Mouse (Mus musculus): ENCODE results near the gene 6430548M08Rik.

- TF ChIP-seq CTCF (conservative IDR thresholded peaks at IDR 0.05; ENCODE audit: low read length), result no peak
- no peak for TF ChIP-seq NANOG (IDR thresholded peaks at IDR 0.05; ENCODE audit: borderline replicate concordance, low read length)
- no peak for TF ChIP-seq POU5F1 (IDR thresholded peaks at IDR 0.05; ENCODE audit: borderline replicate concordance, low read length)
Measured at GRCm38 (mm10) chr8:120089511-120089910, 24.4 kb upstream of the 6430548M08Rik start.

Data from E14TG2a.4 (cell line).